Mouse (Mus musculus) spleen, embryonic (tissue): ENCODE data around the gene Dock2.

Experiments used
- CTCF ChIA-PET: fragments of 350-600 bp; sonication (Branson Sonifier 250); formaldehyde crosslinking; loops from one replicate; lab custom pipeline; 2022; lab: Charles Lee

Gene Dock2

GRCm38 (mm10) chr11:34299550-34299949, 484.1 kb downstream of the Dock2 start:
- CTCF ChIA-PET: no interaction called here

- CTCF ChIA-PET: interaction anchor here (0.6 kb wide), 1 partner anchor 876 kb away, joined by 4 read pairs; no protein-coding TSS in a partner anchor
Observed at GRCm38 (mm10) chr11:34297698-34298378, 485.9 kb downstream of the Dock2 start.

DNA sequence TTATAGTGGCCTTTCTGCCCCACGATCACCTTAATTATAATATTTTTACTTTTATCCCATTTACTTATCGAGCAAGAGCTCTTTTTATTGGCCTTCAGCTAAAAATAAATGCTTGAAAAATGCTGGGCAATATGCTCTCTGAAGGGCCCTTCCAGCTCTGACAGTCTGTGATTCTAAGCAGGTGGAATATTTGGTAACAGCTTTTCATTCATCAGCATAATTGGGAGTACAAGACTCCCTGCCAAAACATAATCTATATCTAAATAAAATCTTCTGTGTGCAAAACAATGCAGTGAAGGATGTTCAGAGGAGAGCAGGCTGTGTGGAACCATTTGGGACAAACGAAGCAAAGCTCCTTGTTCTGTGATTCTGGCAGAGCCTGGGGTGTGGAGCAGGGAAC, 492.4 kb downstream of the Dock2 start:
- CTCF ChIA-PET: no interaction called here

- CTCF ChIA-PET: no interaction called here
Observed at GRCm38 (mm10) chr11:34290708-34291107, 493.0 kb downstream of the Dock2 start.

GRCm38 (mm10) chr11:34290265-34290664, 493.4 kb downstream of the Dock2 start:
- CTCF ChIA-PET: no interaction called here

DNA sequence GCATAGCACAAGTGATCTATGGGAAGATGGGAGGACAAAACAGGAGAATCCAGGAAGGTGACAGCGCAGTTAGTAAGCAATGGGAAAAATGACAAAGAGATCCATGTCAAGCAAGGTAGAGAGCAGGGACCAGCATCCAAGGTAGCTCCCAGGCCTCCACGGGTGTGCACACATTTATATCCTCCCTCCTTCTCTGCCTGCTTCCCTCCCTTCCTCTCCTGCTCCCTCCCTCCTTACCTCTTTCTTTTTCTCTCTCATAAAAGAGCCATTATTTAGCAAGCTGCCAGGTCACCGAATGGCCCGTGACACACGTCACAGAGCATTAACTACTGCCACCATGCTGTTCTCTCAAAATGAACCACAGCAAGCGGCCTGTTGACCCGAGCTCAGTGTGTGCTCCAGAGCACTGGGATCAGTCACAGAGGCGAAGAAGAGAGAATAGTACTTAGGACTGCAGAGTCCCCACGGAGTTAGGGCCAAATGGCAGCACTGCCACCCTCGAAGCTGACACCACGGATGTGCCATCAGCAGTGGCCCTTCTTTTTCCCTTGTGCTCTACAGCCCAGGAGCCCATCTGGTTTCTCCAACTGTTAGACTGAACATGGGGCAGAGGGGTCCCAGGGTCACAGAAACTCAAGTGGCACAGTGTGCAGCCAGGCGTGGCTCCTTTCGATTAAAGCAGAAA, 499.4 kb downstream of the Dock2 start:
- CTCF ChIA-PET: interaction anchor here (1.5 kb wide), 1 partner anchor 11 kb away, joined by 3 read pairs; no protein-coding TSS in a partner anchor

GRCm38 (mm10) chr11:34277047-34277445, 506.6 kb downstream of the Dock2 start:
- CTCF ChIA-PET: no interaction called here

- CTCF ChIA-PET: no interaction called here
Observed at GRCm38 (mm10) chr11:34276363-34277046, 507.2 kb downstream of the Dock2 start.

DNA sequence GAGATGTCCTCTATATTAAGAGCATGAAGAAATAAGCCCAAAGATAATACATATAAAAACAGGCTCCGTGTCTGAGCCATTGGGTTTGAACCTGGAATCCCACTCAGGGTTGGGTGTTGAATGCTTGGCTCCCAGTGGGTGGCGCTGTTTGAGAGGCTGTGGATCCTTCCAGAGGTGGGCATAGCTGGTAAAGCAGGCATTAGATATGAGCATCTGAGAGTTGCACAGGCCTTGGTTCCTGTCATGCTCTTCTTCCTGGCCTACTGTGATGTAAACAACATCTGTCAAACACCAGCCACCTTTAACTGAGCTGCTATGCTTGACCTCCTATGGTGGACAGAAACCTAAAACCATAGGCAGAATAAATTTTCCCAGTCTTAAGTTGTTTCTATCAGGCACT, 507.8 kb downstream of the Dock2 start:
- CTCF ChIA-PET: no interaction called here

GRCm38 (mm10) chr11:34272016-34272415, 511.7 kb downstream of the Dock2 start:
- CTCF ChIA-PET: no interaction called here

DNA sequence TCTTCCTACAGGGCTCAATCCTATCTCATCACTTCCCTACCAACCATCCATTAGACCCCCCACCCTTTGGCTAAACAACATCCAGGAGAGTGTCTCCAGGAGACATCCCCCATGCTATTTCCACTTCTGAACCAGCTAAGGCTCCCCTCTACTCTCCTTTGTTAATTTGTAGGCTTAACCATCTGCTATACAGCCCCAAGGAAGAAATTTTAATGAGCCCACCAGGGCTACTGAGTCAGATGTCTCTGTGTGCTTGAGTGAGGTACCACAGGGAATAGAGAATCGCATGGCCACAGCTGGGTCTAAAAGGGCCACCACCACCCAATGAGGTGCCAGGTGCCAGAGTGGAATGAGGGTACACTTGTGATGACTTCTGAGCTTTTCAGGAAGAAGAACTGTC, 519.6 kb downstream of the Dock2 start:
- CTCF ChIA-PET: no interaction called here

DNA sequence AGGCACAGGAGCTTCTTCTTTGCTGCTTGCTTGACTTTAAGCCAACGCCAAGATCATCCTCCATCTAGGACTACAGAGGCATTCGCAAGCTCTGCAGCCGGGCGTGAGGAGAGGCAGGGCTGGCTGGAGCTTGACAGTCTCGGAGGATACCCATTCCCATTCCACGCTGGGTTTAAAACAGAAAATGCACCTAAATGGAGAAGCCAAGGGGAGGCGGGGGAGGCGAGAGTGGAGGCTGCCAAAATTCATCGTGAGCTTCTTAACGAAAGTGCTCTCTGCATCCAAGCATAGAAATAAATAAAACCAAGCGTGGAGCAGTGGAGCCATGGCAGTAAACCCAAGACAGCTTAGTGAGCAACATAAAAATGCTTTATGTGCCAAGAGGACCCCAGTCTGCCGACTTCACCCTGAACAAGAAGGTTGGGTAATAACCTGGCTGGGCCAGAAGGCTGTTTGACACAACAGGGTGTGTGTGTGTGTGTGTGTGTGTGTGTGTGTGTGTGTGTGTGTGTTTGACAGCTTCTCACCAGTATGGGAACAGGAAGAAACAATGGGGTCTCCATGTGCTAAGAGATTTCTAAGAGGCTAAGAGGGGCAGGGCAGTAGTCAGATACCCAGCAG, 524.7 kb downstream of the Dock2 start:
- CTCF ChIA-PET: no interaction called here

DNA sequence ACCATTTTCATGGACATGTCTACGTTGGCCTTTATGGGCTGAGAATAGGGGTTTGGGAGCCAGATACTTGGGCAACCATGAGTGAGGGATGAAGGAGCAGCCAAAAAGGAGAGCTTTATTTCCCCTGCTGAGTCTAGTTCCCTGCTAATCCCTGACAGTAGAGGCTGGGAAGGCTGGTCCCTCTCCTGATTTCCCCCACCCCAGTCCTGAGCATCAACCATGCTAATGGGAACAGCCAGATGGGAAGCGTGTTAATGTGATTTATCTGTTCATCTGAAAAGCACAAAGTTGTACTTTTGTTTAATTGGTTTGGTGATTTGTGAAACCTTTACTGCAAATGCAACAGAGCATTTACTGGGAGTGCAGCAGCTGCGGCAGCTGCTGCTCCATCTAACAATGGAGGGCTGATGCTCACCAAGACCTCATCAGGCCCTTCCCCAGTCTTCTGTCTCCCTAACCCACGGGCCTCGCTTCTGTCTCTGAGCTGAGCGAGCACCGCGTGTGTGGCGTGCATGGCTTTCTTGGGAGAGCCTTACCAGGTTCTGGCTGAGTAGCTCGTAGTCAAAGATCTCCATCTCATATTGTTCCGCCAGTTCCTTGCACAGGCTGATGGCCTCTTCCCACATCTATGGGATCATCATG, 526.0 kb downstream of the Dock2 start:
- CTCF ChIA-PET: no interaction called here

- CTCF ChIA-PET: interaction anchor here (1.0 kb wide), 1 partner anchor 16 kb away, joined by 3 read pairs; no protein-coding TSS in a partner anchor
Observed at GRCm38 (mm10) chr11:34242979-34243378, 540.7 kb downstream of the Dock2 start.

DNA sequence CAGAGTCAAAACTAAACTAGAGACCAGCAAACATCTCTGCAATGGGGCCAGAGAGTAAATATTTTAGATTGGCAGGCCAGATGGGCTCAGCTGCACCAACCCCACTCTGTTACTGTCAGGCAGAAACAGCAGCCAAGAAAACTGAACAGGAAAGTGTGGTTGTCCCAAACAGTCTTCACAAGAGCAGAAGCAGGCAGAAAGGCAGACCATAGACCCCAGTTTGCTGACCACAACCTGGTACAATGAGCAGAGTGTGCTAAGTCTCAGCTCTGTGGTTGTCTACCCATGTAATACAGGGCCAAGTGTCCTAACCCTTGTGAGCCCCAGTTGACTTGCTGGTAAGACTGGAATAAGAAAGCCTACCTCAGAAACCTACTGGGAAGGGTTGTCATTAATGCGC, 543.4 kb downstream of the Dock2 start:
- CTCF ChIA-PET: interaction anchor here (0.5 to 0.6 kb wide), 3 partner anchors 13 to 1264 kb away, joined by 3 to 12 read pairs (median 4); no protein-coding TSS in a partner anchor

- CTCF ChIA-PET: interaction anchor here (0.5 kb wide), 1 partner anchor 1265 kb away, joined by 12 read pairs; no protein-coding TSS in a partner anchor
Observed at GRCm38 (mm10) chr11:34239691-34240090, 544.0 kb downstream of the Dock2 start.

DNA sequence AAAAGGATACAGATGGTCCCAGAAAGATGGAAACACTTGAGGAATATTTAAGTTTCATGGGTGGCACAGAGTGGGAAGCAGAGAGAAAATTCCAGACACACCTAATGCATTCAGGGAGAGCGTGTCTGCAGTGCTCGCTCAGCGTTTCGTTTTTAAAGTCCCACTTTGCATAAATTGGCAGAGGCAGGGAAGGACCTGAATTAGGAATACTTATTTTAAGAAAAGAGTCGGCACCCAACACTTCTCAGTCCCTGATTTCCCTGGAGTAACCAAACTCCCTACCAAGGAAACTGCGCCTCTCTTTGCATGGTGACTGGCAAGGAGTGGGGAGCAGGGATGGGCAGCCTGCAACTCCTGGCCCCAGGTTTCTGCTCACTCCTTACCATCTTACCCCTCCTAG, 546.8 kb downstream of the Dock2 start:
- CTCF ChIA-PET: no interaction called here

DNA sequence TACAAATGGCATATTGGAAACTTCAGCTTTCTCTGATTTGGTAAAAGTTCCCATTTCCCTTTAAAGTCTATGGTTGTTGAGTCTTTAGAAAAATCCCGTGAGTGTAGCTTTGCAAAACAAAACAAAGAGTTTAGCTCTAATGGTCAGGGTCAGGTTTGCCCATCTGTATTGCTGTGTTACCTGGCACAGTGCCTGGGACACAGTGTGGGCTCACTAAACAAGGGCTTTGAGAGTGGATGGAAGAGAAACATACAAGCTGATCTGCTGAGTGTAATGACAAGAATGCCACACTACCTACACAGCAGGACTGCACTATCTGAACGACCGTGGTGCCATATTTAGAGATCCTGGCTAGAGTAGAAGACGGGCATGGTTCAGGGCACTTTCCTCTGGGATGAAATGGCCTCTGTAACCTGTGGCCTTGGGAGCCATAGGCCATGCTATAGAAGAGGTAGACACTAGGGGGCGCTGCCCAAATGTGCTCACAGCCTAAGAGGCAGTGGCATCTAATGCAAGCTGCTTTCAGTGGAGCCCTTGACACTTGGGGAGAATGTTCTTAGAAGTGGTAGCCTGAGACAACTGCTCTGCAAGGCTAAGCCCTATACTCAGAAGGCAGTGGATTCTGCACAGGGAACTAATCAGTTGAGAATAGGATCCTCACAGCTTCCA, 547.5 kb downstream of the Dock2 start:
- CTCF ChIA-PET: no interaction called here

DNA sequence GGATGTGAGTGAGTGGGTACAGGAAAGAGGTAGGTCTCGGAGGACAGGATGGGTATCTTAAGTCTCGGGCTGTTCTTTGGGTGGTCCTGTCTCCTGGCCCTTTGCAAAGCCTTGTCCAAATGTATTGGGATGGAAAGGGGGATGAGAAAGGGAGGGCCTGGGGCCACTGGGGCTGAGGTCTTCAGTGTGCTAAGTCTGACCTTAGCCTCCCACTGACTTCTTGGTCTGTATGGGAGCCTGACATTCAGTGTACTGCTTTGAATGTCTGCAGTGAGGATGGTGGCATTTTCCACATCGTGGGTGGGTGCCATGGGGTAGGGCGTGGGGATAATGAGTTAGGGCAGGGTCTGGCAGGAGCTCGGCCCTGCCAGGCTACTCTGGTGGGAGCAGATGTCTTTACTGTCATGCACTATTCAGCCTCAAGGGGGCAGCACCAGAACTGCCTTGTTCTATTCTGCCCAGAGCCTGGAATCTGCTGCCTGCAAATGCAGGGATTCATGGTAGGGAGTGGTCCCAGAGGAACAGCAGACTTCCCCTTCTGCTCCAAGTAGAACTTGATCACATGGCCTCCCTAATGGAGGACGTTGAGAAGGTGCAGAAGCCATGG, 554.8 kb downstream of the Dock2 start:
- CTCF ChIA-PET: no interaction called here

DNA sequence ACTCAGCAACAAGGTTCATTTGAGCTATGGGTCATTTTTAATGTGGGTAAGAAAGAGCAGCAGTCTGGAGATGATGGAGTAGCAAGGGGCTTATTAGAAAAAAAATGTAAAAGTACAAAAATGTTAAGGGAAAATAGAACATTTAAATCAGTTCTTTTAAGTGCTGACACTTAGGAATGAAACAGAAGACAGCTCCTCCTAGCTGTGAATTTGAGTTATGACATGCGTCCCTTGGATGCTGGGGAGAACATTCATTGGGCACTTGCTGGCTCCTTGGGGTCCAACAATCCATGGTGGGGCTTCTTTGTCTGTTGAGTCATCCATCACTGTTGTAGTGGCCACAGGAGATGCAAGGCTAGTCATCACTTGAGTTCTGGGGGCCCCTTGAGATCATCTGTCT, 556.5 kb downstream of the Dock2 start:
- CTCF ChIA-PET: interaction anchor here (0.6 to 1.0 kb wide), 3 partner anchors 13 to 278 kb away, joined by 3 read pairs; no protein-coding TSS in a partner anchor
